Mouse (Mus musculus) liver (tissue): ENCODE data around the gene Fanci.
A peak's percentile ranks its signal among the peaks of the same experiment; 100 is the strongest.

Experiments used
- DNase-seq: peaks from one replicate; pipeline ENCODE4 v3.0.0-alpha.2; 2020; ENCODE audit warnings: mixed read lengths

Fanci gene

DNA sequence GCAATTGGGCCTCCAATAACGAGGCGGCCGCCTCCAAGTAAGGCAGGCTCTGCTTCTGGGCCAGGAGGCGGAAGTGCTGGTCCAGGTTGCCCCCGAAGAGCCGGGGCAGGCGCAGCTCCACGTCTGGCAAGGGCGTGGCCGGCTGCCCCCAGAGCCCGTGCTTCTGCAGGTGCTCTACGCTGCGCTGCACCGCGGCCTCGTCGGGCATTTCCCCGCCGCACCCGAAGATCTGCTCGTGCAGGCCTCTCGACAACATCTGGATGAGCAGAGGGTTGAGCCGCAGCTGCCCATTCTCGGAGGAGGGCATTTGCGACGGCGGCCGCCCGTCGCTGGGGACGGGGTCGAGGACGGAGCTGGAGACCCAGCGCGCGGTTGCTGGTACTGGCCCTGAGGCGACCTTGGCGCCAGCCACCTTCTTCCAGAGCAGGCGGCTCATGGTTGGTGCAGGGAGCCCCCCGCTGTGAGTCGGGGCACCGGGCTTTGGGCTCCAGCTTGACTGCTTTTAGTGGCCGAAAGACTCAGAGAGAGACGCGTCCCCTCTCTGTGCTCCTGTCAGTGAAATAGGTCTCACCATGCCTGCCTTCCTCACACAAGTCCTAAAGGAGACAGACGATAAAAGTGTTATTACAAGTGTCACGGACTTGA lies 73.2 kb downstream of the Fanci start:
- DNase-seq: peak; percentile 32

GRCm38 (mm10) chr7:79465461-79466044 lies 73.8 kb downstream of the Fanci start:
- DNase-seq: peak; percentile 64

DNA sequence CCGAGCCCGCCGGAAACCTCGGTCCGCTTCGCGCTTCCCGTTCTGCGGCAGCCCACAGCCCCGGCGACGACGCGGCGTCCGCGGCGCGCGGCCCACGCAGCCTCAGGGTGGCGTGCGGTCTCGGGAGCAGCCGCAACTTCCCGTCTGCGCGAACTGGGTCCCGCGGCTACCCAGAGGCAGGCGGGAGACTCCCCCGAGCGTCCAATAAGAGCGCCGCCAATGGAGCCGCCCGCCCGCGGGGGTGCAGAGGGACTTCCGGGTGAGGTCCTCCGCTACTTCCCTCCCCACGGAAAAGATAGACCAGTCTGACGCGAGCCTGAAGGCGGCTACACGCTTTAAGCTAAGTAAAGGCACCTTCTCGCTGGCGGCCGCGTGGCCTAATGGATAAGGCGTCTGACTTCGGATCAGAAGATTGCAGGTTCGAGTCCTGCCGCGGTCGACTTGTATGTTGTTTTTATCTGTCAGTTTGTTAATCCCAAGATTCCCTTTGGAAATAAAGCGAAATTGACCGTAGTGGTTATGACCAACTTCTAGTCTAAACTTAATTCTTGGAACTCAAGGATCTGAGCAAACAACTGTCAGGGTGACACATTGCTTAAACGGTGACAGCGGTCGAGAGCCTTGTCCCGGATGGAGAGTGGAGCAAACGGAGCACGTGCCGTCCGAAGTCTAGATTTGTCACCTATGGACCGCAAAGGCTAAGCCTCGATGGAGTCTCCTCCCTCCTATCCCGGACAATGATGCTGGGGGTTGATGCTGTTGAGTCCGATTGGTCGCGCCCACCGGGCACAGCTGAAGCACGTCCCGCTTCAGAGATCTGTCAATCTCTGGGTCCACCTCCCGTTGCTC lies 74.5 kb downstream of the Fanci start, which contains the start of gene Polg:
Polg (minus strand) TSS at position 310 of the 849 bp plus-strand sequence.
- DNase-seq: peak; percentile 98

GRCm38 (mm10) chr7:79467951-79468350 lies 76.2 kb downstream of the Fanci start:
- no peak for DNase-seq

- no peak for DNase-seq
These were observed 77.3 kb downstream of the Fanci start for GRCm38 (mm10) chr7:79468994-79469393.

DNA sequence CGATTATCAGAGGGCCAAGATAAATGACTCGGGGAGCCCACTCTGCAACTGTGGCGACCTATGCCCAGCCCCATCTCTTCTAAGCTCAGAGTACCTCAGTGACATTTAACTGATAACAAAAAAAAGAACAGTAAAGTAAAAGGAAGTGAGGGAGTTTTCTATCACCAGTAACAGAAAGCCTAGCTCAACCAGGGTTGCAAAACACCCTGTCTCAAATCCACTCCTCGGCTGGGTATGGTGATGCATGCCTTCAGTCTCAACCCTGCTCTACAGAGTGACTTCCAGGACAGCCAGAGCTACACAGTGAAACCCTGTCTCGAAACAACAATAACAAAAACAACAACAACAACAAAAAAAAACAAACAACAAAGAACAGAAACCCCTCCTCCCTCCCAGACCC lies 78.0 kb downstream of the Fanci start:
- no peak for DNase-seq

GRCm38 (mm10) chr7:79470718-79471117 lies 79.0 kb downstream of the Fanci start:
- no peak for DNase-seq

GRCm38 (mm10) chr7:79471436-79471835 lies 79.7 kb downstream of the Fanci start:
- DNase-seq: no peak

GRCm38 (mm10) chr7:79472792-79473191 lies 81.1 kb downstream of the Fanci start:
- DNase-seq: peak; percentile 52

DNA sequence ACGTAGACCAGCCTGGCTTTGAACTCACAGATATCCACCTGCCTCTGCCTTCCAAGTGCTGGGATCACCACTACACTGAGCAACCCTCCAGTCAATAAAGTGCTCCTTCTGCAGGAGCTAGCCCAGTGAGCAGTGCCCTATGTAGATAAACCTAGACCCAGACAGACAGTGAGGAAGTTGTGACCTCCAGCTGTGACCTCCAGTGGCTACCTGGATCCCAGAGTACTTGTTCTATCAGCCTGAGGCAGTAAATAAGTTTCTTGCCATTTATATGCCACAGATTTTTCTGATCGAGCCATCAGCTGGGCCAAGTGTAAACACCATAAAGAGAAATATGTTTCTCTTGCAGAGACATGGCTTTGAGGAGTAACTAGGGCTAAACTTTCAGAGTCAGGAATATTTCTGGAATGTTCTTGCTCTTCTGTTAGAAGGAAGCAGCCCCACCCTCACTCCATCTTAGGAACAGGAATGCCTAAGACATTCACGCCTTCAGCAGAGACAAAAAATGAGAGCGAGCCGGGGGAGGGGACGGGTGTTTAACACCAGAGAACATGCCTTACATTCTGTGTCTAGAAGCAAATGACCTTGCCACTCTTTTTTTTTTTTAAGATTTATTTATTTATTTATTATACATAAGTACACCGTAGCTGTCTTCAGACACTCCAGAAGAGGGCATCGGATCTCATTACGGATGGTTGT lies 81.9 kb downstream of the Fanci start:
- DNase-seq: no peak

DNA sequence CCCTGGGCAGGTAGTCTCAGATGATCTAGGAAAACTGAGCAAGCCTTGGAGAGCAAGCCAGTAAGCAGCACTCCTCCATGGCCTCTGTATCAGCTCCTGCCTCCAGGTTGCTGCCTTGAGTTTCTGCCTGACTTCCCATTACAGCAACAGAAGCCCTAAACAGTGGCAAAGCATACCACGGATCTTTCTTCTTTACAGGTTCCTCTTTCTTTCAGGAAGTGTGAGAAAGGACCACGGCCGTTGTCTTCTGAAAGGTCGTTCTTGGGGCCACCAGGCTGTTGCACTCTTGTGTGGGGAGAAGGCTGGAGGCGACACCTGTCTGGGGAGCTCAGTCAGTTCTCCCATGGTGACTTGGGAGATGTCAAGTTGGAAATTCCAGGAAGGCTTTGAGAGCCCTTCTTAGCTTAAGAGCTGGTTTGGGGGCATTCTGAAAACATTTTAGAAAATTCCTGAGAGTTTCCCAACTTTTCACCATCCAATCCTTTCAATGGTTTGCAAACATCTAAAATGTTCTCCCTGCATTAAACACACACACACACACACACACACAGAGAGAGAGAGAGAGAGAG lies 83.2 kb downstream of the Fanci start:
- no peak for DNase-seq

GRCm38 (mm10) chr7:79486528-79486927 lies 94.8 kb downstream of the Fanci start:
- DNase-seq: no peak

DNA sequence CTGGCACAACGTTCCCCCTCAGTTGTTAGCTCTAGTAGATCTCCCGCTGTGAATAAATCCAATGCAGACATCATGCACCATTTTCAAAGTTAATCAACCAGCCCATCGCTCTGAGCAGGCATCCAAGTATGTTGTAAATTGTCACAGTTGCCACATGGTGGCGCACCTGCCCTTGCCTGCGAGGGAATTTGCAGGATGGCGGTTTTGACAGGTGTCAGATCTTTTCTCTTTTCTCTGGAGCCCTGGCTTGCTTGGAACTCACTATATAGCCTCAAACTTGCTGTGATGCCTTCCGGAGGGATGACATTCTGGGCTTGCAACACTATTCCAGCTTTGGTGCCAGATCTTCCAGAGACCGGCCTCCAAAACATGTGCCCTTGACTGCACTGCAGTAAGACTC lies 102.2 kb downstream of the Fanci start:
- DNase-seq: peak; percentile 47

GRCm38 (mm10) chr7:79495988-79496815 lies 104.5 kb downstream of the Fanci start:
- DNase-seq: peak; percentile 78

GRCm38 (mm10) chr7:79496816-79497328 lies 105.1 kb downstream of the Fanci start:
- no peak for DNase-seq

DNA sequence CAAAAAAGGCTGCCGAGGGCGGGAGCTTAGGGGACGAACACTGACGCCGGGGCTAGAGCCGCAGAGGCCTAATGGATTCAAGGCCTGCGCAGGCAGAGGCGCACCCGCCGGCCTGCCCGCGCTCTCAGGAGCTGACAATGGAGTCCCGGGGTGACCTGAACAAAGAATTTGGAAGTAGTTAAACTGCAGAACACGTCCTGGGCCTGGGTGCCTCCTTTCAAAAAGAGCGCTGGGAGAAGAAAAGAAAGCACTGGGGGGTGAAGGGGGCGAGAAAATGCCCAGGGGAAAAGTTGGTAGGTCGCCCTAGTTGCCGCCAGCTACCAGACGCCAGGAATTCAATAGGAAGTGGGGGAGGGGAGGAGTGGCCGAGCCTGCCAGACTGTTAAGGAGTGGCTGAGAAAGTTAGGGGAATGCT lies 106.0 kb downstream of the Fanci start:
- no peak for DNase-seq

DNA sequence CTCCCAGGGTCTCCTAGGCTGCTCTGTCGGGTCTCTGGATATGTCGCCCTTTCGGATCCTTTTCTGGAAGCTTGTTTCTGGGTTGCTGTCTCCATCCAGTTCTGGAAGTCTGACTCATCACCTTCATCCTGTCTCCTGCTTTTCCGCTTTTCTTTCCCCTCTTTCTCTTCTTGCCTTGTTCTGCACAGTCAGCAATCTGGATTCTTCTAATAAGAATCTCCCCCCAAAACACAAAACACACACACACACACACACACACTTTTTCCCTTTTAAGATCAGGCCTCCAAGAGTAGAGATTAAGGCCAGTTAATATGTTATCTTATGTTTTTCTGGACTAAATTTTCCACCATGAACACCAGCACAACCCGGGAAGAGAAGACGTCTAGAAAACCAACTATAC lies 106.6 kb downstream of the Fanci start:
- no peak for DNase-seq

- DNase-seq: peak; percentile 33
These were observed 107.4 kb downstream of the Fanci start for GRCm38 (mm10) chr7:79498965-79499595.
